Comparison of ENCODE assay signal across 31 mouse cellular contexts in genomic region chr6:116793961-116794336, GRCm38 (mm10).
DNase-seq lines count a peak whose midpoint lies in the region; ATAC-seq lines count a peak whose summit lies in the region.
"Had no signal": no experiment of that assay in that cellular context is flagged by ENCODE, and none has a peak within 500 bp of the region (broad histone marks: within the 10 kb centered on the region; RNA-seq: fewer than 3 reads in every experiment).

No protein-coding gene starts in this region.

- H3K4me1 ChIP-seq in kidney, embryonic 14.5 days (ENCODE audit: control insufficient read depth, insufficient read depth, low read length): peaks cover 7% of the 10 kb centered on the region; the same call in 1 of the 2 replicates
- no peaks in the 10 kb centered on the region for H3K4me1 ChIP-seq in neural tube, embryonic 15.5 days
- H3K4me1 ChIP-seq in embryonic facial prominence, embryonic 14.5 days (ENCODE audit: control insufficient read depth, insufficient read depth, low read length): no peaks in the 10 kb centered on the region
- H3K4me1 ChIP-seq in stomach, embryonic 16.5 days (ENCODE audit: control insufficient read depth, insufficient read depth, low read length): peaks cover 11% of the 10 kb centered on the region; the same call in 1 of the 2 replicates
- H3K4me1 ChIP-seq: forebrain, embryonic 15.5 days; hindbrain, embryonic 13.5 days; liver, embryonic 13.5 days; midbrain, embryonic 15.5 days had no signal

- peak; percentile 83 for ATAC-seq in kidney, embryonic 14.5 days (ENCODE audit: low FRiP score, low TSS enrichment)
- no peak for ATAC-seq in neural tube, embryonic 15.5 days (ENCODE audit: low FRiP score)
- no peak; the same call in 1 of the 2 replicates for ATAC-seq in embryonic facial prominence, embryonic 14.5 days (ENCODE audit: low read depth)
- peak; percentile 82 for ATAC-seq in stomach, embryonic 16.5 days (ENCODE audit: insufficient read depth, low FRiP score)
- ATAC-seq: forebrain, embryonic 15.5 days; inflammation-experienced regulatory T-cells, adult 6 months; midbrain, embryonic 15.5 days; Patski had no signal

- no peak overlapping the region; the same call in 1 of the 2 replicates for H3K4me2 ChIP-seq in kidney, embryonic 14.5 days (replicated peaks; ENCODE audit: low read depth, low read length)
- no peak overlapping the region for H3K4me2 ChIP-seq in neural tube, embryonic 15.5 days
- H3K4me2 ChIP-seq in embryonic facial prominence, embryonic 14.5 days (ENCODE audit: low read depth, low read length): no peak overlapping the region
- H3K4me2 ChIP-seq in stomach, embryonic 16.5 days (ENCODE audit: low read depth, low read length): no peak overlapping the region
- H3K4me2 ChIP-seq: embryonic facial prominence, embryonic 12.5 days; forebrain, embryonic 15.5 days; hindbrain, embryonic 13.5 days; liver, embryonic 13.5 days; midbrain, embryonic 15.5 days had no signal

- no peaks in the 10 kb centered on the region for H3K27me3 ChIP-seq in kidney, embryonic 14.5 days (ENCODE audit: control insufficient read depth, insufficient read depth, low read length)
- H3K27me3 ChIP-seq in neural tube, embryonic 15.5 days (replicated peaks): no peaks in the 10 kb centered on the region
- H3K27me3 ChIP-seq in embryonic facial prominence, embryonic 14.5 days (replicated peaks; ENCODE audit: control insufficient read depth, insufficient read depth, low read length): no peaks in the 10 kb centered on the region
- no peaks in the 10 kb centered on the region for H3K27me3 ChIP-seq in stomach, embryonic 16.5 days (ENCODE audit: control insufficient read depth, insufficient read depth, low read length)
- H3K27me3 ChIP-seq: embryonic facial prominence, embryonic 12.5 days; forebrain, embryonic 15.5 days; hindbrain, embryonic 13.5 days; liver, embryonic 13.5 days; midbrain, embryonic 15.5 days; Patski had no signal

- WGBS in kidney, embryonic 14.5 days: 10% methylated on average over 9 of the region's 9 CpGs
- 53% methylated on average over 9 of the region's 9 CpGs for WGBS in neural tube, embryonic 15.5 days
- 36% methylated on average over 9 of the region's 9 CpGs for WGBS in embryonic facial prominence, embryonic 14.5 days
- 36% methylated on average over 9 of the region's 9 CpGs for WGBS in stomach, embryonic 16.5 days

- H3K9ac ChIP-seq in kidney, embryonic 14.5 days (ENCODE audit: low read depth, low read length): no peak overlapping the region
- no peak overlapping the region for H3K9ac ChIP-seq in neural tube, embryonic 15.5 days (replicated peaks)
- no peak overlapping the region for H3K9ac ChIP-seq in embryonic facial prominence, embryonic 14.5 days (ENCODE audit: low read depth, low read length)
- no peak overlapping the region for H3K9ac ChIP-seq in stomach, embryonic 16.5 days (ENCODE audit: low read length)
- H3K9ac ChIP-seq: embryonic facial prominence, embryonic 12.5 days; forebrain, embryonic 15.5 days; hindbrain, embryonic 13.5 days; liver, embryonic 13.5 days; midbrain, embryonic 15.5 days had no signal

- peak overlapping the region; percentile 33; the same call in 1 of the 2 replicates for H3K27ac ChIP-seq in kidney, embryonic 14.5 days (ENCODE audit: low read depth, low read length)
- H3K27ac ChIP-seq in neural tube, embryonic 15.5 days (replicated peaks): no peak overlapping the region
- no peak overlapping the region for H3K27ac ChIP-seq in embryonic facial prominence, embryonic 14.5 days (replicated peaks; ENCODE audit: low read depth, low read length)
- no peak overlapping the region for H3K27ac ChIP-seq in stomach, embryonic 16.5 days (ENCODE audit: low read length)
- H3K27ac ChIP-seq: embryonic facial prominence, embryonic 12.5 days; forebrain, embryonic 10.5 days; forebrain, embryonic 15.5 days; heart, embryonic 10.5 days; hindbrain, embryonic 13.5 days; liver, embryonic 13.5 days; midbrain, embryonic 10.5 days; midbrain, embryonic 15.5 days had no signal

- H3K9me3 ChIP-seq in kidney, embryonic 14.5 days (ENCODE audit: control insufficient read depth, low read length): peaks cover 2% of the 10 kb centered on the region; the same call in 1 of the 2 replicates
- H3K9me3 ChIP-seq in neural tube, embryonic 15.5 days (replicated peaks): no peaks in the 10 kb centered on the region
- no peaks in the 10 kb centered on the region for H3K9me3 ChIP-seq in embryonic facial prominence, embryonic 14.5 days (ENCODE audit: control insufficient read depth, low read length)
- no peaks in the 10 kb centered on the region for H3K9me3 ChIP-seq in stomach, embryonic 16.5 days (replicated peaks; ENCODE audit: control insufficient read depth, low read length)
- H3K9me3 ChIP-seq: embryonic facial prominence, embryonic 12.5 days; forebrain, embryonic 10.5 days; forebrain, embryonic 15.5 days; heart, embryonic 10.5 days; hindbrain, embryonic 13.5 days; liver, embryonic 13.5 days; midbrain, embryonic 10.5 days; midbrain, embryonic 15.5 days had no signal

- DNase-seq in kidney, adult 18-20 months: no peak
- peak; percentile 24 for DNase-seq in neural tube, embryonic 10.5 days (ENCODE audit: extremely low spot score, low spot score)
- DNase-seq in embryonic facial prominence, embryonic 14.5 days (ENCODE audit: low spot score): peak; percentile 33
- no peak for DNase-seq in urinary bladder, postnatal 36 days (ENCODE audit: low spot score in 2 of 2)
- no peak for DNase-seq in spleen, postnatal 10 days (ENCODE audit: low spot score in 2 of 2)
- DNase-seq: adrenal gland, postnatal 10 days; cerebellum, adult 8-10 months; cerebellum, postnatal 36 days; gastrocnemius, postnatal 25 days; heart, adult 11 months; heart, postnatal 4 days; kidney, postnatal 36 days; left cerebral cortex, postnatal 4 days; liver, embryonic 13.5 days; lung, adult 18-20 months; lung, postnatal 14 days; right cerebral cortex, adult 18-20 months; spleen, adult 18-20 months; thymus, postnatal 25 days had no signal

- no peak overlapping the region for H3K4me3 ChIP-seq in kidney, embryonic 14.5 days (ENCODE audit: low read length)
- H3K4me3 ChIP-seq in neural tube, embryonic 15.5 days (replicated peaks): no peak overlapping the region
- no peak overlapping the region for H3K4me3 ChIP-seq in embryonic facial prominence, embryonic 14.5 days (ENCODE audit: low read depth, low read length)
- H3K4me3 ChIP-seq in stomach, embryonic 16.5 days (replicated peaks; ENCODE audit: low read length): no peak overlapping the region
- H3K4me3 ChIP-seq: embryonic facial prominence, embryonic 12.5 days; forebrain, embryonic 10.5 days; forebrain, embryonic 15.5 days; heart, embryonic 10.5 days; hindbrain, embryonic 13.5 days; liver, embryonic 13.5 days; midbrain, embryonic 10.5 days; midbrain, embryonic 15.5 days had no signal

- H3K36me3 ChIP-seq in kidney, embryonic 14.5 days (ENCODE audit: control insufficient read depth, insufficient read depth, low read length): no peaks in the 10 kb centered on the region
- no peaks in the 10 kb centered on the region for H3K36me3 ChIP-seq in neural tube, embryonic 15.5 days
- no peaks in the 10 kb centered on the region for H3K36me3 ChIP-seq in embryonic facial prominence, embryonic 14.5 days (ENCODE audit: control insufficient read depth, insufficient read depth, low read length)
- H3K36me3 ChIP-seq in stomach, embryonic 16.5 days (ENCODE audit: control insufficient read depth, insufficient read depth, low read length): no peaks in the 10 kb centered on the region
- H3K36me3 ChIP-seq: embryonic facial prominence, embryonic 12.5 days; forebrain, embryonic 10.5 days; forebrain, embryonic 15.5 days; heart, embryonic 10.5 days; hindbrain, embryonic 13.5 days; liver, embryonic 13.5 days; midbrain, embryonic 10.5 days; midbrain, embryonic 15.5 days had no signal

Comparison
In these comparisons a context has a peak if more than half of its experiments do, and no peak if none do; other contexts are left out.
1. ATAC-seq: peak in kidney, embryonic 14.5 days (single experiment) and stomach, embryonic 16.5 days (single experiment); none in neural tube, embryonic 15.5 days (single experiment) and embryonic facial prominence, embryonic 14.5 days (single experiment).
2. DNase-seq: peak in neural tube, embryonic 10.5 days (single experiment) and embryonic facial prominence, embryonic 14.5 days (single experiment); none in kidney, adult 18-20 months (single experiment), urinary bladder, postnatal 36 days (0 of 2) and spleen, postnatal 10 days (0 of 2).